Mouse (Mus musculus) adrenal gland, postnatal 4 days (tissue): ENCODE data around the gene Pcnx4. TPM values are rescaled to one million over a fixed set of nuclear protein-coding genes. Genes with fewer than 3 reads are reported as not detected.
A peak's percentile ranks its signal among the peaks of the same experiment; 100 is the strongest.

Experiments used
- DNase-seq, 2 experiments: peaks; one replicate each; pipeline ENCODE4 v3.0.0; 2021 to 2022; ENCODE audit warnings: low spot score in 2 of 2, mixed read lengths in 2 of 2
- long read RNA-seq, 2 experiments: library from polyadenylated mRNA; stranded (forward); transcript quantifications; one replicate each; pipeline ENCODE4 v2.0.0; 2021
- total RNA-seq, 2 experiments: library from RNA; stranded (reverse); gene quantifications; 2 replicates each; pipeline ENCODE4 v1.2.3; 2021

Gene Pcnx4
- total RNA-seq: 1 to 10 TPM; 8.5 to 8.9 TPM
- long read RNA-seq, experiment 1, full-length matches to known transcripts: 1 of 11 reads
- long read RNA-seq, experiment 1, partial matches to known transcripts: 10 of 11 reads
- long read RNA-seq, experiment 1, other reads (novel, unspliced or antisense): 0 of 11 reads
- long read RNA-seq, experiment 2, full-length matches to known transcripts: 4 of 16 reads
- long read RNA-seq, experiment 2, partial matches to known transcripts: 8 of 16 reads
- long read RNA-seq, experiment 2, other reads (novel, unspliced or antisense): 4 of 16 reads

GRCm38 (mm10) chr12:72536021-72536597 is at the start of gene Pcnx4:
Gene Pcnx4, plus strand, starts transcription at chr12:72536383.
- peak; percentile 92 to 96 for DNase-seq

GRCm38 (mm10) chr12:72487498-72487897 is 48.7 kb upstream of the Pcnx4 start:
- DNase-seq: no peak

DNA sequence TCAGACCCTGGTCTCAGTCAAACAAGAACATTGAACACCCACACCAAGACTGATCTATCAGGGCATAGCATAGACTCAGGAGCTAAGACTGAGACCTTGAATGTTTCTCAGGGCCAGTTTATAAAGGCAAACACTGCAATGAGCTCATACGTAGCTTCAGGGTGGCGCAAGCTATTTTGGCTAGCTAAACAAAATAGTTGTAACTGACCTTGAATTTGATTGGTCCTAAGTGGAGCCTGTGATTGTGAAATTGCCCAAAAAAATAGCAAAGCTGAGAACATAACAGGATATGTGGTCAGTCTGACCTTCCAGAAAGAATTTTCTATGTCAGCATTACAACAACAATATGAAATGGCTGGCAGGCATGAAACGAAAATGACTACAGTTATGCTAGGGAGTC is 46.2 kb upstream of the Pcnx4 start:
- no peak for DNase-seq

GRCm38 (mm10) chr12:72491063-72491719 is 45.0 kb upstream of the Pcnx4 start:
- DNase-seq: no peak

- no peak for DNase-seq
Measured at GRCm38 (mm10) chr12:72496866-72497600, 39.1 kb upstream of the Pcnx4 start.

DNA sequence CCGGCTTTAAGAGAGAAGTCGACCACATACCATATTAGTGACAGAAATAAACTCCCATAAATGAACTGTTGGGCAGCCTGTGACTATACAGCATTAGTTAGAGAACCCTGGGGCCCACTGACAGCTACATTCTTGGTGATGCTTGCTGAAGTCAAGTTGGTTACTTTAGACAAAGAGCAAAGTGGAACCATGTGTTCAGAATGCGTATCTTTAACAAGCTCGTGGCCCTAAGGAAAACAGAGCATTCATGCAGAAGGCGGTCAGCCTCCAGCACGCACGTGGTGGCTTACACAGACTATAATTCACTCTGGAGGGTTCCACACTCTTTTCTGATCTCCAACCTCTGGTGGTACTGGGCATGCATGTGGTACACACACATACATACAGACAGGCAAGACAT is 26.6 kb upstream of the Pcnx4 start:
- DNase-seq: no peak

GRCm38 (mm10) chr12:72515446-72515845 is 20.7 kb upstream of the Pcnx4 start:
- DNase-seq: no peak

- DNase-seq: no peak
Measured at GRCm38 (mm10) chr12:72518114-72518728, 18.0 kb upstream of the Pcnx4 start.

DNA sequence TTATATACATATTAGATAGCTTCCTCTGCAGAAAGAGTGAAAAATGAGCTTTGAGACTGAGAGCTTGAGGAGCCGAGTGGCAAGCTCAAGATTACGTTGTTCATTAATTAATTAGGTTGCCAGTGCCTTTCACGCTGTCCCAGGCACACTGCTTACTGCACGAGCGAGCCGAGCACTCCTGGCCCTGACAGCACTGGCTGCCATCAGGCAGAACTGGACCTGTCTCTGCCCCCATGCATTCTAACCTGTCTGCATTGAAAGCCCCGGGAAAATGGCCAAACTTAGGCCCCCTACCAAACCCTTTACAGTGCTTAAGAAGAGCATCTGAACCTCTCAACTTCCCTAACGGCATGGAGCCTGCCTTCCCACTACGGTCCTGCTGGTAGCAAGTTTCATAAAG is 16.8 kb upstream of the Pcnx4 start:
- DNase-seq: no peak

GRCm38 (mm10) chr12:72519855-72520254 is 16.3 kb upstream of the Pcnx4 start:
- DNase-seq: no peak

GRCm38 (mm10) chr12:72520645-72521044 is 15.5 kb upstream of the Pcnx4 start:
- DNase-seq: peak; percentile 21 to 37

DNA sequence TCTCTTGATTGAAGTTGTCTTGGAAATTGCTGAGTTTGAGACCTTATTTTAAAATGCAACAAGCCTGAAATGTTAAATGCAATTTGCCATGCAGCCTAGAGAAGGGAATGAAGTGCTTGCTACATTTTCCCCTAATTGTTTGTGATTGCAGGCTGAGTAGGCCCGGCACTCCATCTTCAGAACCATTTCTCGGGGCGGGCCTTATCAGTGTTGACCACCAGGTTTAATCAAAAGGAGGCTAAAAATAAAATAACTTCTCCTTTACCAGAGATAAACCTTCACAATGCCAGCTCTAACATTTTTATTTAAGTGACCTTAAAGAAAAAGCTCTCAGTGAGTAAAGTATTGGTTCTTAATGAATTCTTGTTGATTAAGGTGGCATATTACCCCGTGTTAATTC is 10.6 kb upstream of the Pcnx4 start:
- DNase-seq: no peak

DNA sequence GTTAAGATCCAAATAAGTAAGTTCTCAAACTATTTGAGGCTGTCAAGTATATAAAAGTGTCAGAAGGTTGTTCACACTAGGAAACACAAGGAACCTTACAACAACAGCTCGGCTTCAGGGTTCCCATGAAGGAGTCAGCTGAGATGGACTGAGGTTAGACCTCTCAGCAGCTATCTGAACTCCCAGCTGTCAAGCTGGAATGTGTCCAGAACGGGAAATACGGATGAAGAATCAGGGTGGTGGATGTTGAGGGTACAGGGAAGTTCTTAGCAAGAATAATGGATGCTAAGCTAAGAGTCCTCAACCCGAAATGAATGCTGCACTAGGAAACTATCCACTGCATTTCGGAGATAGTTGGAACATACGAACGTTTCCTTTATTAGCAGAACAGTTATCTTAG is 3.9 kb upstream of the Pcnx4 start:
- DNase-seq: no peak

DNA sequence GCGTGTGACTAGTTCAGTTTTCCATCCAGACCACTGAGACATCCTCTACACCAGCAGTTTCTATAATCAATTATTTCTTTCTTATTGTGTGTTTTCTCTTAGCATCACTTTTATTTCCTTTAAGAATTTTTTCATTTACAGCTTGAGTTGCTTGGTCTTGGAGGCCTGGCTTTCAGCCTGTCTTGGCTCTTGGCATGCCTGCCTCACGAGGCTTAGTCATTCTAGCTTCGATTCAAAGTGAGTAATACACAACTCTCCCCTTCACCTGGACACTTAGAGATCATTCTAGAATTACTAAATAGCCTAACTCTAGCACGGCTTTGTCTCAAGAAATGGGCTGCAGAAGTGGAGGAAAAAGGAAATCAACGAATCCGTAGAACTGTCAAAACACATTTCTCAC is 2.2 kb upstream of the Pcnx4 start:
- no peak for DNase-seq

- DNase-seq: no peak
Measured at GRCm38 (mm10) chr12:72535599-72535998, 584 bp upstream of the Pcnx4 start.

DNA sequence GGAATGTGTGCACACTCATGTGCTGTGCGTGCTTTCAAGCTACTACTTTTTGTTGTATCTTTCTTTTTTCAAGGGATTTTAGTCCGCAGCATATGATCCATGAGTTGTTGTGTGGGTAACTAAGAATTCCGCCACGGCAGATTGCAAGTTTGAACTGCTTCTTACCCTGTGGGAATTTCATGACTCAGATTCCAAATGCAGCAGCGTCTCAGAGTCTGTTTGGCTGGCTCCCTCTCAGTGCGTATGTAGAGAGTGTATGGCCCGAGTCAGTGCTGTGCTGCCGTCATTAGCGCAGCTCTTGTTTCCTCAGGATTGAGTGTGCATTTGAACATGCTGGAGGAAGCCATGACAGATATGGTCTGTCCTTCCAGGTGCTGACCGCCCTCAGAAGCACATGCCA is 2.4 kb downstream of the Pcnx4 start:
- no peak for DNase-seq

DNA sequence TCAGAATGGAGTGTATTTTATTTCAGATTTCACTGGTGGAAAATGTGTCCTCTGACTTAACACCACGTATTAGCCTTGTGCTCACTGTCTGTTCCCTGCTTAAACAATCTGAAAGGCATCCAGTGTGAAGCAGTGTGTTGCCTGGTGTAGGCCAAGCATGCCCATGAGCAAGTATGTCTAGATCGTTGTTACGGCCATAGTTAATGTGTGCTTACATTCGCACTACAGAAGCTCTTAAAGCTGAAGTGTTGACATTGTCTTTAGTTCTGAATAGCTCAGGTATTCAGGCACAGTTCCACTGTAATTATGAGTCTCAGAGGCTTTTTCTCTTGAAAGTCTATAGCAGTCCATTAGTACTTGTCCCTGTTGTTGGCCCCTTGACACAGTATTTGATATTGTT is 18.2 kb downstream of the Pcnx4 start:
- no peak for DNase-seq

GRCm38 (mm10) chr12:72564281-72564795 is 28.2 kb downstream of the Pcnx4 start:
- no peak for DNase-seq

DNA sequence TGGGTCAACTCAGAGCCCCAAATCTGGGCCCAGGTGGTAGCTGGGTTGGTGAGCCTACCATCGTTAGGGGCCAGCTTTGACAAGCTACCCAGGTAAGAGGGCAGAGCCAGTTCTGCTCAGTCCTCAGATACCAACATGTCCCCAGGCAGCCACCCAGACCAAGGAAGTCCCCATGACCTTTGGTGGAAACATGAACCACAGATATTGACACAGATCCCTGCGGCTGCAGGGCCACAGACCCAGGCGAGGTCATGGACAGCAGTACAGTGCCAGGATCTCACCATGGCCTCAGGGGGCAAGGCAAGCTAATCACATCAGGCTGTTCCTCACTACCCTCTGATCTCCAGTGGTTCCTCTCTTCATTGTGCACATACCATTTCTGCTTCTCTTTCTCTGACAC is 45.8 kb downstream of the Pcnx4 start:
- DNase-seq: no peak

DNA sequence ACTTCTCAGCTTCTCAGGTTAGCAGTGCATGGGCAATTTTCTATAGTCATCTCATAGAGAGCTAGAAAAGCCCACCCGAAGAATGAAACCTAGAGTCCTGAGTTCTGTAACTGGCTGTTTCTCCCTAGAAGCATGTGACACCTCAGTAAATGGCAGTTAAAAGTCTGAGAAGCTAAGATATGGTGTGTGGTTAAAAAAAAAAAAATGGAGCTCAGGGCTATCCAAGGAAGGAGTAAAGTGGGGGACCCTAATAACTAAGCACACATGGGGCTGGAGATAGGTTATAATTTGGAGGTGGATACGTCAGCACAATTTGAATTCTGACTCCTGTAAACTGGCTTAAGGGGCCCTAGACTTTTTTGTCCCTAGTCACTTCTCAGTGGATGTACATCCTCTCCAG is 46.9 kb downstream of the Pcnx4 start:
- DNase-seq: no peak

GRCm38 (mm10) chr12:72585339-72585738 is 49.2 kb downstream of the Pcnx4 start:
- no peak for DNase-seq
